Mouse (Mus musculus): ENCODE measurements at regions not wholly inside any gene's neighbourhood (a gene's known extent, or its start where the extent isn't known, plus 50 kb on each side); places are given as distances from the start of the nearest gene placed in this dataset.

DNA sequence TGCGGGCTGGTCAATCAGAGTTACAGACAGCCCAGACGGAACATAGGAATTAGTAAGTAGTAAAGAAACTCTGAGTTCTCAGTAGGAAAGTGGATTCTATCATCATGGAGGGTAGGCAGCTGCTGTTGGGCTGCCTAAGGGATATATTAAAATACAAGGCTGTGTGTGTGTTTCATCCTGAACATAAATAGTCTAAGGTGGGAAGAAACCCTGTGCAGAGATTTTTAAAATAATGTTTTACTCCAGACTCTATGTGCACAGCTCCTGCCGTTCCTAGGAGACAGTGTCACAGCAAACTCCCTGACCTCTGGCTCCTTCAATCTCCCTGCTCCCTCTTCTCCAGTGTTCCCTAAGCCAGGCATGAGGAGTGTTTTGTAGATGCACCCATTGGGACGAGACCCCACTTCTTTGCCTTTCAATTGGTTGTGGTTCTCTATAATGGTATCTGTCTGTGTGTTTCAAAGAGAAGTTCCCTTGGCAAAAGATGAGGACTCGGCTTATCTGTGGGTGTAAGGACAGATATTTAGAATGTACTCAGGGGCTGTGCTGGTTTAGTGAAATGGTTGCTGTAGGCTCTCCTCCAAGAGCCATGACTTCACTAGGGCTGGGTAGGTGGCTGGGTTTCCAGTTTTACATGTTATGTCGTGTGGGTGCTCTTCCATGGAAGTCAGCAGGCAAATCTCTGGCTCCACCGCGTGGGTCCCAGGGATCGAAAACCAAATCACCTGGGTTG, 93.1 kb upstream of the Pcbd1 start:
- H3K27me3 ChIP-seq: no peaks in the 10 kb centered on the region
- no peaks in the 10 kb centered on the region for H3K4me1 ChIP-seq
- no peak overlapping the region for H3K9ac ChIP-seq
- no peak for ATAC-seq (ENCODE audit: insufficient number of reproducible peaks, low FRiP score, low TSS enrichment, low read depth)
- no peak overlapping the region for H3K27ac ChIP-seq (replicated peaks)
- no peaks in the 10 kb centered on the region for H3K36me3 ChIP-seq
- WGBS: 79% methylated on average over 9 of the region's 9 CpGs
- H3K4me2 ChIP-seq (replicated peaks): no peak overlapping the region
- no peaks in the 10 kb centered on the region for H3K9me3 ChIP-seq (replicated peaks)
- H3K4me3 ChIP-seq (replicated peaks): no peak overlapping the region

DNA sequence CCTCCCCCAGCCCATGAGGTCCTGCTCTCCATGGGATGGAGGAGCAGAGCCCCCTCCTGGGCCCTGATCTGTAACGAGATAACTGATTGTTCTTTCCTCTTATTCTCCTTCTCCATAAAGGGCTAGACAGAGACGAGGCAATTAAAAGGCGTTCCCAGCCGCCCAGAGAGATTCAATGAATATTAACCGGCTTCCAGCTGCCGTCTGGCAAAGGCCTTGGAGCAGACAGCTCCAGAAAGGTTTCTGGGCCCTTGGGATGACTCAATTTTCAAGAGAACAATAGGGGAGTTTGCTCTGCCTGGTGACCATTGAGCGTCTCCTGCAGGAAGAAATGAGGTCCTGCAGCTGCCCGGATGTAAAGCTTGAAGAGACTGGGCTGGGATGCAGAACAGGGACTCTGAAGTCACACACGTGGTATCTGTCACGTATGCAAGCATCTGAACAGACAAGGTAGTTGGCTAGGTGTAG, 104.0 kb upstream of the Pcbd1 start:
- Histone ChIP-seq H3K36me3 (no peaks in the 10 kb centered on the region), H3K4me1 (0 out of 2 replicates have a peak, but pooled peaks cover 4% of the 10 kb centered on the region), H3K9ac (no peak overlapping the region), H3K4me2 (replicated peaks) (no peak overlapping the region), H3K27ac (replicated peaks) (no peak overlapping the region), H3K27me3 (no peaks in the 10 kb centered on the region; the same call in 1 of the 2 replicates), H3K4me3 (replicated peaks) (no peak overlapping the region), H3K9me3 (replicated peaks) (no peaks in the 10 kb centered on the region)
- no peak; the same call in 1 of the 2 replicates for ATAC-seq (ENCODE audit: insufficient number of reproducible peaks, low FRiP score, low TSS enrichment, low read depth)
- 14% methylated on average over 10 of the region's 10 CpGs for WGBS

DNA sequence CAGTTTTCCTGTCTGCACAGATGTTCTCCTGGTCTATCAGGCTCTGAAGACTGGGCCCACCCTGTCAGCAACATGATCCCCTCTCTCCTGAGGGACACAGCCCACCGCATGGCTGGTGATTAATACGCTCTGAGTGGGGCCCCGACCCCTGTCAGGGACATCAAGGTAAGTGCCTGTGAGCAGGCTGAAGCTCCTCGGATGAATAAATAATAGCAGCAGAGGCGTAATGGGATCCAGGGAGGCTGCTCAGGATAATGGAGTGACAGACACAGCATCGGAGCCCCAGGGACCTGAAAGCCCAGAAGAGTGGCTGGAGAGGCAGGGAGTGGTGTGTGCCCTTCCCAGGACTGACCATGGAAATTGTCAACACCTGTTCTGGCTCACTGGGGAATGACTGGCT, 107.4 kb upstream of the Pcbd1 start:
- H3K4me1 ChIP-seq: 0 out of 2 replicates have a peak, but pooled peaks cover 4% of the 10 kb centered on the region
- no peaks in the 10 kb centered on the region for H3K9me3 ChIP-seq (replicated peaks)
- no peaks in the 10 kb centered on the region for H3K36me3 ChIP-seq
- WGBS: 22% methylated on average over 6 of the region's 6 CpGs
- H3K27me3 ChIP-seq: no peaks in the 10 kb centered on the region
- no peak overlapping the region for H3K4me2 ChIP-seq (replicated peaks)
- H3K9ac ChIP-seq: no peak overlapping the region
- no peak overlapping the region for H3K4me3 ChIP-seq (replicated peaks)
- H3K27ac ChIP-seq (replicated peaks): no peak overlapping the region
- no peak for ATAC-seq (ENCODE audit: insufficient number of reproducible peaks, low FRiP score, low TSS enrichment, low read depth)

DNA sequence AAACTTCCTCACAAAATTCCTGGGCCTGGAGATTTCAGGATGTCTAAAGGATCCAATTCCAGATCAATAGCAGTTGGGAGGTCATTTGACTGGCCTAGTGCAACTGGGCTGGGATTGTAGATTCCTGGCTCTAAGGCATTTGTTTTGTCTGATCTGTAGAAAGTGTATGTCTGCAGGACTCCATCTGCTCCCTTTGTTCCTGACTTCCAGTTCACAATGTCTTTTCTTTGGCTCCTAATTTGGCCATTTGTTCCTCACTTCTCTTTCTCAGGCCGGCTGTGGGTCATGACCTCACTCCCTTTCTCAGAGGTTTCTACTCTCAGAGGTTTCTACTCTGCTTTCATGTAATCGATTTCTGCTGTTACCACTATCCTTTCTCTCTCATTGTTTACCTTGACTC, 115.5 kb upstream of the Pcbd1 start:
- H3K4me2 ChIP-seq (replicated peaks): no peak overlapping the region
- 56% methylated on average over 2 of the region's 2 CpGs for whole genome bisulfite sequencing

DNA sequence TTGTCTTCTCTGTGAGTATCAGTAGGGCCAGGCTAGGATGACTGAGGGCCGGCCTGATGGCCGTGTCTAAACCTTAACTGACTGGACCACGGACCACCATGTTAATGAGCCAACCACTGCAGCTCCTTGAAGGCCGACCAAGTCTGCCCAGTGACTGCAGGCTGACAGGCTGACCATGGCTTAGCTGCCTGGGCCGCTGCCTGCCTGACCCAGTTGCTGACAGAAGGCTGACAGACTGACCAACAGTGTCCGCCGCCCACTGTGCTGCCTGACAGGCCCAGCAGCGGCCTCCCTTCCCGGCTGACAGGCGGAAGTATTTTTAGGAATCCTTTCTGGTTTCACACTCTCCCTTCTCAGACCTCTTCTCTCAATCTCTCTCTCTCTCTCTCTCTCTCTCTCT, 124.3 kb upstream of the Pcbd1 start:
- Histone ChIP-seq H3K27me3 (no peaks in the 10 kb centered on the region), H3K4me2 (replicated peaks) (no peak overlapping the region), H3K4me1 (no peaks in the 10 kb centered on the region), H3K9me3 (replicated peaks) (no peaks in the 10 kb centered on the region), H3K27ac (replicated peaks) (no peak overlapping the region), H3K4me3 (replicated peaks) (no peak overlapping the region), H3K9ac (no peak overlapping the region), H3K36me3 (no peaks in the 10 kb centered on the region)
- WGBS: 82% methylated on average over 10 of the region's 10 CpGs
- no peak for ATAC-seq (ENCODE audit: insufficient number of reproducible peaks, low FRiP score, low TSS enrichment, low read depth)

More for the DNA sequence above, 115.5 kb upstream of the Pcbd1 start:
- H3K4me3 ChIP-seq (replicated peaks): no peak overlapping the region
- H3K9ac ChIP-seq: no peak overlapping the region
- H3K36me3 ChIP-seq: no peaks in the 10 kb centered on the region
- H3K27ac ChIP-seq (replicated peaks): no peak overlapping the region
- H3K9me3 ChIP-seq (replicated peaks): no peaks in the 10 kb centered on the region
- H3K27me3 ChIP-seq: no peaks in the 10 kb centered on the region
- no peaks in the 10 kb centered on the region for H3K4me1 ChIP-seq
- no peak for ATAC-seq (ENCODE audit: insufficient number of reproducible peaks, low FRiP score, low TSS enrichment, low read depth)

DNA sequence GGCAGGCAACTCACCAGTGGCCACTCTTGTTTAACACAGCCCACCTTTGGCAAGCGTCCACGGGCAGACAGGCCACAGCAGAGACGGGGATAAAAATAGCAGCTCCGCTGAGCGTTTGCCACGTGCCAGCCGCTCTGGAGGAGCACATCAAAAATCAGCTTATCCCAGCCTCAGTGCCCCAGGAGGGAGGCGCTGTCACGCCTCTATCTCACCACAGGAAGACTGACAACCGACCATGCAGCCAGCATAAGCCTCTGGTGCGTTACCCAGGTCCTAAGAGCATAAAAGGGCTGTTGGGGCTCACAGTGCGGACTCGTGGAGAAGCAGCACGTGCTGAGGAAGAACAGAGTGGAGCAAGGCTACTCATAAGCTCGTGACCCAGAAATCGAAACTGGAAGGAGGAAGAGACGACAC, 126.4 kb upstream of the Unc5b start:
- no peak overlapping the region for H3K4me3 ChIP-seq (replicated peaks)
- H3K27me3 ChIP-seq: no peaks in the 10 kb centered on the region
- H3K36me3 ChIP-seq: no peaks in the 10 kb centered on the region
- H3K9me3 ChIP-seq (replicated peaks): no peaks in the 10 kb centered on the region
- ATAC-seq (ENCODE audit: insufficient number of reproducible peaks, low FRiP score, low TSS enrichment, low read depth): no peak
- 25% methylated on average over 17 of the region's 17 CpGs for WGBS
- no peak overlapping the region for H3K4me2 ChIP-seq (replicated peaks)
- no peak overlapping the region for H3K9ac ChIP-seq
- H3K27ac ChIP-seq (replicated peaks): no peak overlapping the region
- peaks cover 5% of the 10 kb centered on the region for H3K4me1 ChIP-seq

DNA sequence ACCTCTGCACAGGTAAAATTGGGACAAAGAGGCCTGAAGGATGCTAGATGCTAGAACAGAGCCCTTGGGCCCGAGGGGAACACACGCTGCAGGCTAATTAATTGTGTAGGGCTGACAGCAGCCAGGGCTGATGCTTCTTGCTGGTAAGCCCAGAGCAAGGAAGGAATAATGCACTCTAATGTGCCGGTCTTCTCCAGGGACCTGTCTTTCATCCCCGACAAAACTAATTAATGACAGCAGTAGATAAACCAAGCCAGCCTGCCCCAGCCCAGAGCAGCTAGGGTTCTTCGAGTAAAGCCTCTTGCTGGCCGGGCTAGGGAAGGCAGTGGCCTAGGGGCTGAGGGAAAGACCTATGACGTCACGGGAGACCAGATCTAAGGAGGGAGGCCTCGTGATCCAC, 124.1 kb upstream of the Unc5b start:
- peaks cover 5% of the 10 kb centered on the region for H3K4me1 ChIP-seq
- WGBS: 30% methylated on average over 9 of the region's 9 CpGs
- H3K9ac ChIP-seq: no peak overlapping the region
- no peaks in the 10 kb centered on the region for H3K36me3 ChIP-seq
- no peak overlapping the region for H3K4me2 ChIP-seq (replicated peaks)
- ATAC-seq (ENCODE audit: insufficient number of reproducible peaks, low FRiP score, low TSS enrichment, low read depth): no peak
- no peaks in the 10 kb centered on the region for H3K9me3 ChIP-seq (replicated peaks)
- H3K4me3 ChIP-seq (replicated peaks): no peak overlapping the region
- no peaks in the 10 kb centered on the region for H3K27me3 ChIP-seq
- no peak overlapping the region for H3K27ac ChIP-seq (replicated peaks)

DNA sequence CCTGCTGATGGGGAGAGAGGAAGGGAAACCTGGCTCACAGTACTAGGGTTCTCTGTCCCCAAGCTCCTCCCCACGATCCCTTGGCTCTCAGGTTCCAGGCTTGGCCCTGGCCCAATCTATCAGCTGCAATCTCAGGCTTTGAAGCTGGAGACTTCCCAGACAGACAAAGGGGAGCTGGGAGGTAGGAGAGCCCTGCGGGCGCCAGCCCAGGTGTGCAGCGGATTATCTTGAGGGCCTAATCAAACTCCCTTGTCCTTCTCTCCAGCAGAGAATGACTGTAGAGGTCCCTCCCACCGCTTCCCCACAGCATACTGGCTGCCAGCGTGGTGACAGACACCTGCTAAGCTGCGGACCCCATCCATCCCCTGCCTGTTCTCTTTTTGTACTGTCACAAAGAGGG, 121.1 kb upstream of the Unc5b start:
- 10% methylated on average over 7 of the region's 7 CpGs for WGBS
- peak; percentile 59; the same call in 1 of the 2 replicates for ATAC-seq (ENCODE audit: insufficient number of reproducible peaks, low FRiP score, low TSS enrichment, low read depth)
- Histone ChIP-seq H3K4me3 (replicated peaks) (no peak overlapping the region), H3K4me2 (replicated peaks) (no peak overlapping the region), H3K27me3 (no peaks in the 10 kb centered on the region), H3K4me1 (0 out of 2 replicates have a peak, but pooled peaks cover under 1% of the 10 kb centered on the region), H3K9me3 (replicated peaks) (no peaks in the 10 kb centered on the region), H3K27ac (replicated peaks) (no peak overlapping the region), H3K9ac (no peak overlapping the region), H3K36me3 (no peaks in the 10 kb centered on the region)

DNA sequence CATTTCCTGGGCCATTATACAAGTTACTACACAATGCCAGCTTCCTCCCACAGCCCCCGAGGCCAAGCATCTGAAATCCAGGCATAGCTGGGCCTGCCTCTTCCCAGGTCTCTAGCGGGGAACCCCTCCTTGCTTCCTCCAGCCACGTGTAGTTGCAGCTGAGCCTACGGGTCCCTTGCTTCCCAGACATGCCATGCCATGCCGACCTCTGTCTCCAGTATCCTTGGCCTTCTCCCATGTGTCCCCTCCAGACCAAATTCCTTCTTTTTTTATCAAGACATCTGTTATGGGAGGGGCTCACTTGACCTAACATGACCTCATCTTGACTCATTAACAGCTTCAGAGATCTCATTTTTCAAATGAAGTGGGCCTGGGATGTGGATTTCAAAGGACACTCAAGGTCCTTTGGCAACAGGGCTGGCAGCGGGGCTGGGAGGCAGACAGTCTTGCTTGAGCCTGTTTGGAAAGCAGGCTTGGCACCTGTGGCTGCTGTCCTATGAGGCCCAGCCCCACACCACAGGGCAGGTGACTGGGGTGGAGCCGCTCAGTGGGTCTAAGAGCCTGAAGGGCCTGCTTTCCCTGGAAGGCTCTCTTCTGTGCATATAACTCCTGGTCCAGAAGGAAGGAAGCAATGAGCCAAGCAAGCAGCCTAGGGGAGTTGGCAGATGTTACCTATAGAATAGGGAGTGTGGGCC, 117.7 kb upstream of the Unc5b start:
- H3K4me1 ChIP-seq: no peaks in the 10 kb centered on the region
- H3K9ac ChIP-seq: no peak overlapping the region
- ATAC-seq (ENCODE audit: insufficient number of reproducible peaks, low FRiP score, low TSS enrichment, low read depth): no peak
- H3K4me2 ChIP-seq (replicated peaks): no peak overlapping the region
- no peaks in the 10 kb centered on the region for H3K36me3 ChIP-seq
- no peak overlapping the region for H3K27ac ChIP-seq (replicated peaks)
- no peaks in the 10 kb centered on the region for H3K27me3 ChIP-seq
- no peak overlapping the region for H3K4me3 ChIP-seq (replicated peaks)
- WGBS: 26% methylated on average over 7 of the region's 7 CpGs
- no peaks in the 10 kb centered on the region for H3K9me3 ChIP-seq (replicated peaks)

DNA sequence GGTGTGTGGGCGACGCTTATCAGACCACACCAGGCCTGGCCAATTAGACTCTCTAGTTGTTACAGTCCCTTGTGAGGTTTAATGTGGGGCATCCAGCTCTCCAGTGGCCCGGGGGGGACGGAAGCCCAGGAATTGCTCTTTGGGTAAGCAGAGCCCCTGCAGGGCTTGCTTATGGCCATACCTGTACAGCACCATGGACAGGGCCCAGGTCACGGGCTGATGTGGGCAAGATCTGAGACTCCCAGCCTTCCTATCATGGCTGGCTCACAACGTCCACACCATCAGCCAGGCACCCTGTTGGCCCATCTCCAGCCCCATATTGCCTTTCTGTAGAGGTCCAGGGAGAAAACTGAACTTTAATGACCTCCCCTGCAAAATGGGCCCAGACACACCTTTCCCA, 111.7 kb upstream of the Unc5b start:
- Histone ChIP-seq H3K9ac (no peak overlapping the region), H3K4me2 (replicated peaks) (no peak overlapping the region), H3K36me3 (no peaks in the 10 kb centered on the region), H3K4me1 (no peaks in the 10 kb centered on the region), H3K27ac (replicated peaks) (no peak overlapping the region), H3K27me3 (no peaks in the 10 kb centered on the region), H3K4me3 (replicated peaks) (no peak overlapping the region), H3K9me3 (replicated peaks) (no peaks in the 10 kb centered on the region)
- 71% methylated on average over 6 of the region's 6 CpGs for WGBS
- no peak for ATAC-seq (ENCODE audit: insufficient number of reproducible peaks, low FRiP score, low TSS enrichment, low read depth)

DNA sequence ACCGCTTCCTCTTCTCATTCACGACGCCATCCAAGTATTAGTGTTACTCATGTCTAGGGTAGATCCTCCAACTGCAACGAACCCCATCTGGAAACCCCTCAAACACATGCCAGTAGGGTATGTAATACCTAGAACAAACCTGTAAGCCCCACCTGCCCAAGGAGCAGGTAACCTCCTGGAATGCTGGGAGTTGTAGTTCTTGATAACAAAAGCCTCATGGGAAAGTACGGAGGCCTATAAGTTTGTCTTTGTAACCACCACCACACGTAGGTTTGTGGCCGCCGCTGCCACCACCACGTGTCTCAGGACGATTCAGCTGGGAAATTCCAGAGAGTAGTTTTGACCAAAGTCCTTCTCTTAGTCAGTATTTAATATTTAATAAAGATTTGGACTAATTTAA, 107.4 kb upstream of the Unc5b start:
- H3K4me1 ChIP-seq: peaks cover 12% of the 10 kb centered on the region
- 86% methylated on average over 10 of the region's 10 CpGs for WGBS
- peaks cover 14% of the 10 kb centered on the region for H3K27me3 ChIP-seq
- no peak overlapping the region for H3K4me3 ChIP-seq (replicated peaks)
- no peak overlapping the region for H3K9ac ChIP-seq
- ATAC-seq (ENCODE audit: insufficient number of reproducible peaks, low FRiP score, low TSS enrichment, low read depth): no peak
- no peaks in the 10 kb centered on the region for H3K36me3 ChIP-seq
- no peak overlapping the region for H3K4me2 ChIP-seq (replicated peaks)
- H3K27ac ChIP-seq (replicated peaks): no peak overlapping the region
- no peaks in the 10 kb centered on the region for H3K9me3 ChIP-seq (replicated peaks)

DNA sequence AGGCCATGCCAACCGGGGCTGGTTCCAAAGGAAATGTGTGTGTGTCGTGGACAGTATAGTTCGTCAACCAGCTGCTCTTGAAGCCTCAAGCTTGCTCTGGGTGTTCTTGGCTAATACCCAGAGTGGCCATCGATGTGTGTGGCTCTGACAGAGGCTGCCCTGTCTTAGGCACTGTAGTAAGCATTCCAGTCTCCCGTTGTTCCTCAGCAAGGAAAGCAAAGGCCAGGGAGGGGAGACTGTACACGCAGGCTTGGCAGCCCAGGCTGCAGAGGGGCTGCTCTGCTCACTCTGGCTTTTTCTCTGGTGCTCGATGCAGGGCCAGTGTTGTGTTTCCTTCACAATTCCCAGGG, 106.1 kb upstream of the Unc5b start:
- no peak for ATAC-seq (ENCODE audit: insufficient number of reproducible peaks, low FRiP score, low TSS enrichment, low read depth)
- Histone ChIP-seq H3K36me3 (no peaks in the 10 kb centered on the region), H3K9me3 (replicated peaks) (no peaks in the 10 kb centered on the region), H3K9ac (no peak overlapping the region), H3K4me3 (replicated peaks) (no peak overlapping the region), H3K4me2 (replicated peaks) (no peak overlapping the region), H3K4me1 (peaks cover 12% of the 10 kb centered on the region), H3K27me3 (peaks cover 14% of the 10 kb centered on the region), H3K27ac (replicated peaks) (no peak overlapping the region)
- WGBS: 56% methylated on average over 7 of the region's 7 CpGs

All from embryonic facial prominence, embryonic 15.5 days (tissue).